Mouse (Mus musculus) hindbrain, postnatal 0 days (tissue): ENCODE results near the gene Gch1. TPM values are rescaled to one million over a fixed set of nuclear protein-coding genes. Genes with fewer than 3 reads are reported as not detected.
A peak's percentile ranks its signal among the peaks of the same experiment; 100 is the strongest.

Experiments used
- ATAC-seq: fragments of 200-750 bp; cut with Nextera tagmentation; 2 replicates; pipeline ENCODE4 v1.8.0; 2017; ENCODE audit warnings: mild to moderate bottlenecking, moderate TSS enrichment, moderate library complexity
- DNase-seq: peaks from one replicate; pipeline ENCODE4 v3.0.0-alpha.2; 2015; ENCODE audit warnings: low spot score
- H3K27ac ChIP-seq: fragments of 300-500 bp; sonication (generic); 2 replicates; pipeline ENCODE4 v1.5.1; 2014; ENCODE audit warnings: mild to moderate bottlenecking
- H3K27me3 ChIP-seq: fragments of 300-500 bp; sonication (generic); 2 replicates; pipeline ENCODE4 v1.6.1; 2014; ENCODE audit warnings: low read length, mixed read lengths; ENCODE audit not compliant: insufficient read depth
- H3K36me3 ChIP-seq: fragments of 300-500 bp; sonication (generic); 2 replicates; pipeline ENCODE4 v1.6.1; 2014; ENCODE audit warnings: low read length, mixed read lengths; ENCODE audit not compliant: insufficient read depth
- H3K4me1 ChIP-seq: fragments of 300-500 bp; sonication (generic); 2 replicates; pipeline ENCODE4 v1.6.1; 2014; ENCODE audit warnings: antibody characterized with exemption, low read length, mixed read lengths; ENCODE audit not compliant: insufficient read depth
- H3K4me2 ChIP-seq: fragments of 300-500 bp; sonication (generic); 2 replicates; pipeline ENCODE4 v1.6.1; 2014; ENCODE audit warnings: low read depth, mild to moderate bottlenecking, low read length, moderate library complexity, mixed read lengths
- H3K4me3 ChIP-seq: fragments of 300-500 bp; sonication (generic); 2 replicates; pipeline ENCODE4 v1.5.1; 2014; ENCODE audit warnings: low read length
- H3K9ac ChIP-seq: fragments of 300-500 bp; sonication (generic); replicated peaks from 2 replicates; pipeline ENCODE4 v1.6.1; 2014; ENCODE audit warnings: mild to moderate bottlenecking, low read length, moderate library complexity, mixed read lengths
- H3K9me3 ChIP-seq: fragments of 300-500 bp; sonication (generic); 2 replicates; pipeline ENCODE4 v1.6.1; 2016; ENCODE audit warnings: low read length, mixed read lengths
- CTCF ChIP-seq: IDR thresholded peaks from 2 replicates; pipeline ENCODE4 v1.5.1; 2016; ENCODE audit warnings: antibody characterized with exemption, control low read depth, low read depth
- WGBS: fragments of 180-500 bp; shearing (Covaris S2); extraction: QIAGEN DNeasy Blood & Tissue Kit; methylation state at CpG from one replicate; pipeline ENCODE4 v1.1.7; 2014; 5-methylcytosine and 5-hydroxymethylcytosine counted together
- polyA plus RNA-seq: library from polyadenylated mRNA; unstranded; fragments of >200 nt; fragmentation: Nextera tagmentation; extraction: Ambion mirVana; gene quantifications from 2 replicates; pipeline ENCODE4 v1.2.1, GENCODE M21; 2015
- total RNA-seq: library from RNA; depleted of rRNA; stranded (reverse); fragments of >200 nt; gene quantifications from 2 replicates; pipeline ENCODE4 v1.2.3, GENCODE M21; 2014

Gene Gch1
- total and polyA plus RNA-seq, 2 experiments from 2014 or later: 6.1 to 10.7 TPM

DNA sequence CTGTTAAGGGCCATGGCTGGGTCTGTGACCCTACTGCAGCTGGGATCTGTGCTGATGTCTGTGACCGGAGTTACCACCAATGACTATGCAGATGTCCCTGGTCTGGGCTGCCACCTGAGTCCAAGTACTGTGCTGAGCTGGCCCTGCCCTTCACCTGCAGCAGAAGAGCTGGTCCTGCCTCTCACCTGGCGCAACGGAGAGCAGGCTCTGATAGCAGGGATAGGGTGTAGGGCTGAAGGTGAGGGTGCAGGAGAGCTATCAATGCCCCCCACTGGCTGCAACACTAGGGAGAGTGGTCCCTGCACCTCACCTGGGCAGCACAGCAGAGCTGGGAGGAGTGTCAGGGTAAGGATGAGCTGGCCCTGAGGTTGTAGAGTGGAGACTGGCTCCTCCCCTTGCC lies 17.4 kb upstream of the Gch1 start:
- Histone ChIP-seq H3K9me3 (no peaks in the 10 kb centered on the region), H3K27me3 (no peaks in the 10 kb centered on the region), H3K27ac (no peak overlapping the region), H3K4me2 (no peak overlapping the region), H3K36me3 (no peaks in the 10 kb centered on the region), H3K4me3 (no peak overlapping the region), H3K4me1 (no peaks in the 10 kb centered on the region), H3K9ac (no peak overlapping the region)
- DNase-seq (no peak), ATAC-seq (no peak)
- no peak for TF ChIP-seq CTCF
- WGBS: 98% methylated on average over 3 of the region's 3 CpGs

DNA sequence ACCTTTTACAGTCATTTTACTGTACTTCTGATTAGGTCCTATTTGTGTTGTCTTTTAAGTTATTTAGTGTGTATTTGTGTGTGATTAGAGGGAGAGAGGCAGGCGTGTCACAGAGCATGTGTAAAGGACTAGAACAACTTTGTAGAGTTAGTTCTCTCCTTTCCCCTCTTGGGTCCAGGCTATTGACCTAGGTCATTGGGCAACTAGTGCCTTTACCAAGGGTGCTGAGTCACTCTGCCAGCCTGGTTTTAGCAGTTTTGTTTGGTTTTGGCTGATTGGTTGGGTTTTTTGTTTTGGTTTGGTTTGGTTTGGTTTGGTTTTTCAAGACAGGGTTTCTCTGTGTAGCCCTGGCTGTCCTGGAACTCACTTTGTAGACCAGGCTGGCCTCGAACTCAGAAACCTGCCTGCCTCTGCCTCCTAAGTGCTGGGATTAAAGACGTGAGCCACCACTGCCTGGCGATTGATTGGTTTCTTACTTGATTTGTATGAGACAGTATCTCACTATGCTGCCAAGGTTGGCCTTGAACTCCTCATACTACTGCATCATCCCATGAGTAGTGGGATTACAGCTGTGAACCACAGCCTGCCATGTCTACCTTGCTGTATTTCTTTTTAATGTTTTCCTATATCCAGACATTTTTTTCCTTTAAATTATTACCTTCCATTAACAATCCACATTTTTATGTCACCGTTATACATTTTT lies 16.2 kb upstream of the Gch1 start:
- Histone ChIP-seq H3K9me3 (no peaks in the 10 kb centered on the region), H3K4me1 (no peaks in the 10 kb centered on the region), H3K4me2 (no peak overlapping the region), H3K27ac (no peak overlapping the region), H3K4me3 (no peak overlapping the region), H3K27me3 (no peaks in the 10 kb centered on the region), H3K36me3 (no peaks in the 10 kb centered on the region), H3K9ac (no peak overlapping the region)
- no peak for TF ChIP-seq CTCF
- no peak for DNase-seq
- ATAC-seq: no peak
- WGBS: 91% methylated on average over 5 of the region's 5 CpGs

GRCm38 (mm10) chr14:47197340-47197739 lies 8.1 kb upstream of the Gch1 start:
- H3K4me1 ChIP-seq: no peaks in the 10 kb centered on the region
- 53% methylated on average over 3 of the region's 3 CpGs for WGBS
- ATAC-seq (no peak), DNase-seq (peak; percentile 14)
- H3K27ac ChIP-seq: no peak overlapping the region
- no peak overlapping the region for H3K4me2 ChIP-seq
- H3K9me3 ChIP-seq: no peaks in the 10 kb centered on the region
- H3K9ac ChIP-seq: no peak overlapping the region
- H3K27me3 ChIP-seq: no peaks in the 10 kb centered on the region
- no peaks in the 10 kb centered on the region for H3K36me3 ChIP-seq
- H3K4me3 ChIP-seq: no peak overlapping the region
- TF ChIP-seq CTCF: no peak

DNA sequence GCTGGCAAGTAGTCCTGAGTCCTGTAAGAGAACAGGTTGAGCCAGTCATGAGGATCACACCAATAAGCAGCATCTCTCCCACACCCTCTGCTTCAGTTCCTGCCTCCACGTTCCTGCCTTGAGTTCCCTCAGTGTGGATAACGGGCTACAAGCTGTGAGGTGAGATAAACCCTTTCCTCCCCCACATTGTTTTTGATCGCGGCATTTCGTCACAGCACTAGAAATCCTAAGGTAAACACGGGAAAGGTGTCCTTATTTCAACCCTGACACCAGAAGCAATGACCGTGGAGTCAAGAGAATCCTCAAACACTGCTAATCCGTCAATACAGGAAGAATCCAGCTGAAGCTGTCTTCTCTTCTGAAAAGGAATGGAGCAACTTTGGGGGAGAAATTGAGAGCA lies 7.5 kb upstream of the Gch1 start:
- Histone ChIP-seq H3K4me2 (no peak overlapping the region), H3K4me1 (no peaks in the 10 kb centered on the region), H3K9me3 (no peaks in the 10 kb centered on the region), H3K27me3 (no peaks in the 10 kb centered on the region), H3K36me3 (no peaks in the 10 kb centered on the region), H3K4me3 (no peak overlapping the region), H3K9ac (no peak overlapping the region), H3K27ac (no peak overlapping the region)
- DNase-seq (no peak), ATAC-seq (no peak)
- 81% methylated on average over 8 of the region's 8 CpGs for WGBS
- no peak for TF ChIP-seq CTCF

DNA sequence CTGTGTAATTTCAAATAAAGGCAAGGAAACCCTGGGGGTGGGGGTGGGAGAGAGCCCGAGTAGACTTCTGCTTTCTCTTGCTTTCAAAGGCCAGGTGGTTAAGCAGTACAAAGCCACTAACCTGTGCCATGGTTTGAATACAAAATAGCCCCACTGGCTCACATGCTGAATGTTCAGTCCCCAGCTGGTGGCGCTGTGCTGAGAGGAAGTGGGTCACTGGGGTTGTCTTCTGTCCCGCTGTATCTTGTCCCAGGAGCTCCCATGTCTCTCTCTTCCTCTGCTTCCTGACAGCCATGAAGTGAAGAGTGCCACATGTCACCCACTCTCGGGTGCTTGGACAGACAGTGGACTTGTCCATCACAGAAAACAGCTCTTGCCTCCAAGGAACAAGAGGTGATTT lies 4.9 kb upstream of the Gch1 start:
- Histone ChIP-seq H3K36me3 (no peaks in the 10 kb centered on the region), H3K27me3 (no peaks in the 10 kb centered on the region), H3K9me3 (no peaks in the 10 kb centered on the region), H3K4me2 (no peak overlapping the region), H3K4me3 (no peak overlapping the region), H3K4me1 (no peaks in the 10 kb centered on the region), H3K27ac (no peak overlapping the region), H3K9ac (no peak overlapping the region)
- ATAC-seq: no peak
- no peak for DNase-seq
- TF ChIP-seq CTCF: peak; percentile 34
- 35% methylated on average over 4 of the region's 4 CpGs for WGBS

- no peak for TF ChIP-seq CTCF
- 76% methylated on average over 6 of the region's 6 CpGs for WGBS
- Histone ChIP-seq H3K4me3 (no peak overlapping the region), H3K4me1 (peaks cover 2% of the 10 kb centered on the region; the same call in 1 of the 2 replicates), H3K4me2 (no peak overlapping the region), H3K9ac (no peak overlapping the region), H3K9me3 (no peaks in the 10 kb centered on the region), H3K27ac (no peak overlapping the region), H3K36me3 (no peaks in the 10 kb centered on the region), H3K27me3 (no peaks in the 10 kb centered on the region)
- ATAC-seq (no peak), DNase-seq (no peak)
These were observed 4.3 kb upstream of the Gch1 start for GRCm38 (mm10) chr14:47193506-47193905.

DNA sequence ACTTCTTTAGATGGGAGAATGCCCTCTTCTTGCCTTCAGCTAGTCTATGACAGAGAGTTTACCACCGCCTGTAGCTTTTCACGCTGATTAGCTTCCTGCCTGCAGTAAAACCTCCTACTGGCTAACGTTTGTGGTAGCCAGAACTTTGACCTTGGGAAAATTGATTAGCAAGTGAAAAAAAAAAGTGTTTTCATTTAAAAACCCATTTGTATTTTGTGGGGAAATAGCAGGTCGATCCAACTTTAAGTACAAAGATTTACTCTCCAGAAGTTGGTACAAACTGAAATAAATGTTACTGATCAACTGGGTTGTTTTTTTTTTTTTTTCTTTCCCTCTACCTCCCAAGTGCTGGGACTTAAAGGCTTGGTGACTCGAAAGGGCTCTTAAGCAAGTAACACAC lies 2.6 kb upstream of the Gch1 start:
- WGBS: 51% methylated on average over 5 of the region's 5 CpGs
- DNase-seq (no peak), ATAC-seq (no peak)
- H3K9ac ChIP-seq: no peak overlapping the region
- H3K4me3 ChIP-seq: no peak overlapping the region
- H3K27me3 ChIP-seq: peaks cover 7% of the 10 kb centered on the region; the same call in 1 of the 2 replicates
- peaks cover 4% of the 10 kb centered on the region; the same call in 1 of the 2 replicates for H3K4me1 ChIP-seq
- no peak overlapping the region for H3K4me2 ChIP-seq
- no peaks in the 10 kb centered on the region for H3K9me3 ChIP-seq
- no peak for TF ChIP-seq CTCF
- no peak overlapping the region for H3K27ac ChIP-seq
- no peaks in the 10 kb centered on the region for H3K36me3 ChIP-seq
